Mouse (Mus musculus) neural tube, embryonic 14.5 days (tissue): Measurements from ENCODE around the gene Vhl. TPM values are rescaled to one million over a fixed set of nuclear protein-coding genes. Genes with fewer than 3 reads are reported as not detected.
"Not testable (repeated sequence)": the region's sequence is repeated elsewhere in the genome, so short reads cannot be mapped to it uniquely, and the experiment has no call there.

ENCODE experiments used
- ATAC-seq: fragments of 200-750 bp; cut with Nextera tagmentation; 2 replicates; pipeline ENCODE4 v1.8.0; 2017; ENCODE audit warnings: low read depth, mild to moderate bottlenecking, moderate TSS enrichment, moderate library complexity
- H3K27ac ChIP-seq: fragments of 300-500 bp; sonication (generic); 2 replicates; pipeline ENCODE4 v1.5.1; 2014; ENCODE audit warnings: low read depth, mild to moderate bottlenecking, control low read depth, low read length, moderate library complexity, mixed read lengths
- H3K27me3 ChIP-seq: fragments of 300-500 bp; sonication (generic); 2 replicates; pipeline ENCODE4 v1.6.1; 2014; ENCODE audit warnings: low read length; ENCODE audit not compliant: control insufficient read depth, insufficient read depth
- H3K36me3 ChIP-seq: fragments of 300-500 bp; sonication (generic); 2 replicates; pipeline ENCODE4 v1.6.1; 2014; ENCODE audit warnings: low read length, mixed read lengths; ENCODE audit not compliant: control insufficient read depth, insufficient read depth
- H3K4me1 ChIP-seq: fragments of 300-500 bp; sonication (generic); 2 replicates; pipeline ENCODE4 v1.6.1; 2014; ENCODE audit warnings: low read length; ENCODE audit not compliant: control insufficient read depth, insufficient read depth
- H3K4me2 ChIP-seq: fragments of 300-500 bp; sonication (generic); 2 replicates; pipeline ENCODE4 v1.6.1; 2014; ENCODE audit warnings: mild to moderate bottlenecking, low read depth, low read length, control low read depth
- H3K4me3 ChIP-seq: fragments of 300-500 bp; sonication (generic); 2 replicates; pipeline ENCODE4 v1.5.1; 2014; ENCODE audit warnings: low read depth, low read length, control low read depth, mixed read lengths
- H3K9ac ChIP-seq: fragments of 300-500 bp; sonication (generic); replicated peaks from 2 replicates; pipeline ENCODE4 v1.6.1; 2014; ENCODE audit warnings: low read depth, mild to moderate bottlenecking, control low read depth, low read length, mixed read lengths
- H3K9me3 ChIP-seq: fragments of 300-500 bp; sonication (generic); 2 replicates; pipeline ENCODE4 v1.6.1; 2016; ENCODE audit warnings: low read length; ENCODE audit not compliant: control insufficient read depth
- WGBS: fragments of 180-500 bp; shearing (Covaris S2); extraction: QIAGEN DNeasy Blood & Tissue Kit; methylation state at CpG from one replicate; pipeline ENCODE4 v1.1.7; 2014; 5-methylcytosine and 5-hydroxymethylcytosine counted together
- polyA plus RNA-seq: library from polyadenylated mRNA; unstranded; fragments of >200 nt; fragmentation: Nextera tagmentation; extraction: Ambion mirVana; gene quantifications from 2 replicates; pipeline ENCODE4 v1.2.1, GENCODE M21; 2014

The Vhl gene
- polyA plus RNA-seq, 1 experiment from 2014 or later = 83.1 TPM

- Histone ChIP-seq H3K4me2 (no peak overlapping the region), H3K9me3 (no peaks in the 10 kb centered on the region), H3K4me3 (no peak overlapping the region), H3K27ac (no peak overlapping the region), H3K36me3 (no peaks in the 10 kb centered on the region), H3K27me3 (no peaks in the 10 kb centered on the region), H3K9ac (no peak overlapping the region), H3K4me1 (no peaks in the 10 kb centered on the region)
- 65% methylated on average over 8 of the region's 8 CpGs for WGBS
- no peak for ATAC-seq
These were observed 43.9 kb downstream of the Vhl start for GRCm38 (mm10) chr6:113667611-113668122.

DNA sequence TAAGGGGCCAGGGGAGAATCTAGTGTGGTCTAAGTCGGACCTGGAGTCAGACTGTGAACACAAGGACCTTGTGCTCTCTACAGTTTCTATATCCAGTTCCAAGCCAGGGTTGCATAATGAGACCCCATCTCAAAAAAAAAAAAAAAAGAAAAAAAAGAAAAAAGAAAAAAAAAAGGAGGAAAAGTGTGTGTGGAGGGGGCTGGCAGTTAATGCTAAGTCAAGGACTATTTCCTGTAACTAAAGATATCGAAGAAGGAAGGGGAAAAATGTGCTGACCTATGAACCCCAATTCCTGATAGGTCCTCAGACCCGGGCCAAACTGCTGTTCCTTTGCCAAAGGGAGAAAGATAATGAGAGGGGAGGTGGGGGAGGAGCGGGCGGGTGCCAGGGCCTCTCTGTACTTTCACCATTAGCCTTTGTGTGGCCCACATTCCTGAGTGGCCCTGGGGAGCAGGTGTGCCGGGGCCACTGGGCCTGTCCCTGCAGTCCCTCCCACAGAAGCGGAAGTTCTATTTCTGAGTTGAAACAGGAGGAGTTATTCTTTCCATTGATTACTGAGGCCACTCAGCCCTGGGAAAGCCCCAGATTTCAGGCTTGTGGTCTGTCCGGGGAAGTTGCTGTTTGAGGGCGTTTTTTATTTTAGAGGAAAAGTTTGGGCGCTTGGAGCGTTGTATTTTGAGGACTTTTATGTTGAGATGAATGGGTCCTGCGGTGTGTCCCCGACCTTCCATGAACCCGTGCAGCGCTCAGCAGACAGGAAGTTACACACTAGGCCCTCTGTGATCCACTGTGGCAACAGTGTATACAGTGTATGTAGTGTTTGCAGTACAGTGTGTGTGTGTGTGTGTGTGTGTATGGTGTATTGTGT is 44.8 kb downstream of the Vhl start:
- Histone ChIP-seq H3K4me2 (no peak overlapping the region), H3K9me3 (no peaks in the 10 kb centered on the region), H3K27ac (no peak overlapping the region), H3K4me1 (no peaks in the 10 kb centered on the region), H3K27me3 (no peaks in the 10 kb centered on the region), H3K36me3 (no peaks in the 10 kb centered on the region), H3K9ac (no peak overlapping the region), H3K4me3 (no peak overlapping the region)
- 45% methylated on average over 14 of the region's 15 CpGs for WGBS
- no peak for ATAC-seq

DNA sequence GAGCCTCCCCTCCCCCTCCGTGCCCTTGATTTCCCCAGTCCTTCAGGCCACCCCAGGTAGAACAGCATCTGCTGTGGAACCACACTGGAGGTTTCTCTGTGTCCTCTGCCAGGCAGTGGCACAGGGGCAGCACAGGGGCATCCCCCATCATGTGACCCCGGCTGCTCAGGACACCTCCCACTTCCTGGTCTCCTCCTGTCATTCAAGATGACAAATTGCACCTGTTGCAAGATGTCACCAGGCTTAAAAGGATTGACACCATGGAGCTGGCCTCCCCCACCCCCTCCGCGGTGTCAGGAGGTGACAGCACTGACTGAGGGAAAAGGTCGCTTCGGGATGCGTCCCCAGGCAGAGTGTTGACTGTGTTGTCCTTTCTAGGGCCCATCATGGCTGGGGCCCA is 46.1 kb downstream of the Vhl start:
- Histone ChIP-seq H3K36me3 (no peaks in the 10 kb centered on the region), H3K9me3 (no peaks in the 10 kb centered on the region), H3K4me3 (no peak overlapping the region), H3K4me2 (no peak overlapping the region), H3K9ac (no peak overlapping the region), H3K27ac (no peak overlapping the region), H3K4me1 (no peaks in the 10 kb centered on the region), H3K27me3 (no peaks in the 10 kb centered on the region)
- WGBS = 75% methylated on average over 7 of the region's 7 CpGs
- ATAC-seq = no peak

DNA sequence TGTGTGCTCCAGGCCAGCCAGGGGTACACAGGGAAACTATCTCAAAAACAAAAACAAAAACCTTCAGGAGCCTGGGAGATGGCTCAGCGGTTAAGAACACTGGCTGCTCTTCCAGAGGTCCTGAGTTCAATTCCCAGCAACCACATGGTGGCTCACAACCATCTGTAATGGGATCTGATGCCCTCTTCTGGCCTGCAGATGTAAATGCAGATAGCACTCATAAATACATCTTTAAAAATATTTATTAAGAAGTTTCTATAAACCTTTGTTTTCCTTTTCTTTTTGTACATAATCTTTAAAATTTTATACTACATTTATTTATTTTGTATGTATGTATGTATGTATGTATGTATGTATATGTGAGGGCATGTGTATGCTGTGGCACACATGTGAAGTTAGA is 48.3 kb downstream of the Vhl start:
- ATAC-seq = not testable (repeated sequence)

DNA sequence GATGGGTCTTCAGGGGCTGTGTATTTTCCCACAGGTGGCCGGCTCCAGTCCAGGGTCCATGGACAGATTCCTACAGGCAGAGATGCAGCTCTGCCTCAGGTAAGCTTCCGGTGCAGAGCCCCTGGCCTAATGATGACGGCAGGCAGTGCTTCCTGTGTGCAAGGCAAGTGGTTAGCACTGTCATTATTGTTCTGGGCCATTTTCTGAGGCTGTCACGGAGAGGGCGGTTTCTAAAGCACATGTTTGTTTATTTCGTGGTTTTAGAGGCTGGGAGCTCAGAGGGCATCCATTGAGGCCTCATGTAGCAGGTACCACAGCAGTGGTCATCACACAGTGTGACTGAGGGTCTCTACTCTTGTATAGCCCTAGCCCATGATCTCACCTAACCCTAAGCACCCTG is 49.2 kb downstream of the Vhl start:
- no peaks in the 10 kb centered on the region for H3K27me3 ChIP-seq
- WGBS = 76% methylated on average over 6 of the region's 6 CpGs
- no peak overlapping the region for H3K27ac ChIP-seq
- H3K4me2 ChIP-seq = no peak overlapping the region
- ATAC-seq = no peak
- H3K9me3 ChIP-seq = no peaks in the 10 kb centered on the region
- H3K4me1 ChIP-seq = no peaks in the 10 kb centered on the region
- no peak overlapping the region for H3K4me3 ChIP-seq
- no peak overlapping the region for H3K9ac ChIP-seq
- H3K36me3 ChIP-seq = no peaks in the 10 kb centered on the region

More for the DNA sequence above, 48.3 kb downstream of the Vhl start:
- not testable (repeated sequence) for H3K27ac ChIP-seq, H3K4me2 ChIP-seq, H3K27me3 ChIP-seq, H3K9me3 ChIP-seq, H3K36me3 ChIP-seq, H3K4me3 ChIP-seq, H3K4me1 ChIP-seq, H3K9ac ChIP-seq
- WGBS = 89% methylated on average over 1 of the region's 1 CpGs

GRCm38 (mm10) chr6:113675234-113675633 is 51.5 kb downstream of the Vhl start:
- Histone ChIP-seq H3K9me3 (no peaks in the 10 kb centered on the region), H3K4me1 (no peaks in the 10 kb centered on the region), H3K27ac (no peak overlapping the region), H3K36me3 (no peaks in the 10 kb centered on the region), H3K4me3 (no peak overlapping the region), H3K9ac (no peak overlapping the region), H3K4me2 (no peak overlapping the region), H3K27me3 (no peaks in the 10 kb centered on the region)
- ATAC-seq = no peak
- 89% methylated on average over 4 of the region's 4 CpGs for WGBS

- Histone ChIP-seq H3K36me3 (no peaks in the 10 kb centered on the region), H3K27me3 (no peaks in the 10 kb centered on the region), H3K4me3 (no peak overlapping the region), H3K27ac (no peak overlapping the region), H3K4me2 (no peak overlapping the region), H3K4me1 (no peaks in the 10 kb centered on the region), H3K9me3 (no peaks in the 10 kb centered on the region), H3K9ac (no peak overlapping the region)
- no peak for ATAC-seq
- WGBS = 92% methylated on average over 9 of the region's 9 CpGs
These were observed 52.2 kb downstream of the Vhl start for GRCm38 (mm10) chr6:113675991-113676390.

DNA sequence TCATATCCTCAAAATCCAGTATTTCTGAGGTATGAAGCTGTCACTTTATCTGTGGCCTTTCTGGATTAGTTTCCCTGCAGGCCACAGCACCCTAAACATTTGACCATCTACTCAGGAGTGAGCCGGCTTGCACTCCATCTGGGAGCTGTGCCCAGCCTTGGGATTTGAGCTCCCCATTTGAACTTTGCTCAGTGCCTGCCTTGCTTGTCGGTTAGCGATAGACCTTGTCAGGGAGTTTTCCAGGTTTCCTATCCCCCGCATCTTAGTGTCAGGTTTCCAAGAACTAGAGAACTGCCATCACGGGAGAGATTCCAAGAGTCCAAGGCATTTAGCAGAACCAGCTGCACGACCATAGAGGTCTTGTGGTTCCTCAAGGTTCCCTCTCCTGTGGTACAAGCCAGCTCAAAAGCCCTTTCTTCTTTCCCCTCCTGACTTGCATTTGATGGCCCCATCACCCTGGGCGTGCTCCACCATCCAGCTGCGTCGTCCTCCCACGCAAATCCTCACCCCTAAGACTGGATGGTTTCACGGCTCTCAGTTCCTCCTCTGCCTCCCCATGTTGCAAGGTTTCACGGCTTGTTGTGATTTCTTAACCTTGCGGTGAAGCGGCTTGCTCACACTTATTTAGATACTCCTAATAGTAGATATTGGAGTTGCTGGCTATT is 53.4 kb downstream of the Vhl start:
- H3K36me3 ChIP-seq = no peaks in the 10 kb centered on the region
- no peaks in the 10 kb centered on the region for H3K4me1 ChIP-seq
- H3K9me3 ChIP-seq = no peaks in the 10 kb centered on the region
- no peak overlapping the region for H3K4me2 ChIP-seq
- 75% methylated on average over 14 of the region's 14 CpGs for WGBS
- H3K9ac ChIP-seq = no peak overlapping the region
- H3K27ac ChIP-seq = no peak overlapping the region
- no peak for ATAC-seq
- H3K4me3 ChIP-seq = no peak overlapping the region
- H3K27me3 ChIP-seq = no peaks in the 10 kb centered on the region
